Mouse (Mus musculus): ENCODE data around the gene S100a4.

S100a4 gene

DNA sequence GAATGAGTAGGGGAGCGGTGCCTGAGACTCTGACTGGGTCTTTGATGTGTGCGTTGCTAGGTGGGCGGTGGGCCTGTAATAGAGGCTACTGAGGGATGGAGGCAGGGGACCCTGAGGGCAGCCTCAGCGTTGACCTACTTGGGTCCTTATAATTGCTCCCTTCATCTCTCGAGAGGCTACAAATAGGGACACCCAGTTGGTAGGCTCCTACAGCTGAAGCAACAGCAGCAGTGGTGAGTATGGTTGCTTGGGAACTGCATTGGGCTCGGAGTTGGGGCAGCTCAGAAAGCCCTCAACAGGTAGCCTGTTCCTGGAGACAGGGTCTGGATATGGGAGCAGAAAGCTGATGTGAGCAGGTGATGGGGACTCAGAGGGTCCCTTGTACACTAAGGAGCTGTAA lies 3.5 kb upstream of the S100a4 start:
- DNase-seq (ENCODE audit: low spot score) = no peak

DNA sequence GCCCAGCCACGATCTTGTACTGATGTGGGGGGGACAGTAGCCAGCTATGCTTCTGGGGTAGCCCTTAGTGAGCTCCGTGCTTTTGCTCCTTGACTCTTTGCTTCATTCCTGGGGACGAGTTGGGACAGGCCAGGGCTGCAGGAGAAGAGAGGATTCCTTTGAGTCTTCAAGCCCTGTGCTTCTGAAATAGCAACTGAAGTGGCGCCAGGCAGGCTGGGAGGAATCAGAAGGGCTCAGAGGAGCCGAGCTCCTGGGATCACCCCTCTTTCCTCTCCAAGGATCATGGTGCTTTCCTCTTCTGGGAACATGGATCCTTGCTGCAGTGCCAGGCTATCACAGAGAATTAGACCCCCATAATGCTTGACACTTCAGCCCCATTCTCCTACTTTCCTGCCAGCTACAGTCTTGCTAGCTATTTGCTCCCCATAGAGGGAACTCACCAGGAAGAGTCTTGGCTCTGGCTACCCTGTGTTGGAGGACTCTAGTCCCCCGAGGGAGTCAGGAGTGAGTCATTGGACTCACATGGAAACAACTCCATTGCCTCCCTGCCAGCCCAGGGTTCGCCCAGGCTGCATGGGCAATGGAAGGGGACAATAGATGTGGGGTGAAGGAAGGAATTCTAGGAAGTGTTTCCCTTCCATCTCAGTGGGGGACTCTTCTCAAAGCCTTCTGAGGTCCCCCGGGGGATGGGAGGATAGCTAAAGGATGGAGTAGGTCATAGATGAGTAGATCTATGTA lies 2.9 kb upstream of the S100a4 start:
- DNase-seq (ENCODE audit: low spot score) = no peak

DNA sequence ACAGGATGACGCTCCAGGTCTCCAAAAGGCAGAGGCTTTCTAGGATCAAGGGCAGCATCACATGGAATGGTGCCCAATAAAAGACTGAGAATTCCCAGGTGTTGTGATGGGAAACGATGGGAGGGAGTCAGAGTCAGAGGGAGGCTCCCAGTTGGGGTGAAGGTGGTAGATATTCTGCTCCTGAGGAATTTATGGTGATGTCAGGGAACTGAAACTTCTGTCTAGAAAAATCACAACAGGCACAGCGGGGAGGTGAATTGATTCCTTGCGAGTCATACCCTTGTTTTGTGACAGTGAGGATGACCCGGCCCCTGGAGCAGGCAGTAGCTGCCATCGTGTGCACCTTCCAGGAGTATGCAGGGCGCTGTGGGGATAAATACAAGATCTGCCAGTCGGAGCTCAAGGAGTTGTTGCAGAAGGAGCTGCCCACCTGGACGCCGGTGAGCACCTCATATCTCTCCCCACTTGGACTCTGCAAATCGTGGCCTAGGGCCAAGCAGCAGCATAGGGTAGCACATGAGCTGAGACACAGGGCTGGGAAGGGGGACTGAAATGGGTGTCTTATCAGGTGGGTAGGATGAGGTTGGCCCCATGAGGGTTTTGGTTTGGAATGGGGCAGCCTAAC lies 2.0 kb upstream of the S100a4 start, which contains the start of gene Gm42674:
Gm42674 (plus strand) TSS at position 419 of the 625 bp plus-strand sequence.
- DNase-seq (ENCODE audit: low spot score) = no peak

DNA sequence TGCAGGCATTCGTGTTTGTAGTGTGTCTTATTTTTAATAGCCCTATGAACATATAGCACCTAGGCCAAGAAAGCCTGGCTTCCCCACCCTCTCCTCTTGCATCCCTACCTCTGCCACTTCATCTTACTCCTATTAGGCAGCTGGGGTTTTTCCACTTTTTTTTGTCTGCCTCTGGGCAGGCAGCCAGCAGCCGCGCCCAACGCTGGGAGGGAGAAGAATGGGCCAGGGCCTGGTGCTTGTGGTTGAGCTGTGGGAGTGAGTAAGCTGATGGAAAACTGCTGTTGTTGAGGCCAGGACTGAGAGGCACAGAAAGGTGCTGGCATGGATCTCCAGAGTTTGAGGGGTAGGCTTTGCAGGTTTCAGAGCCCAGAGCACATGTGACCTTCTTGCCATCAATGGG lies 845 bp downstream of the S100a4 start:
- DNase-seq (ENCODE audit: low spot score) = peak; percentile 86

DNA sequence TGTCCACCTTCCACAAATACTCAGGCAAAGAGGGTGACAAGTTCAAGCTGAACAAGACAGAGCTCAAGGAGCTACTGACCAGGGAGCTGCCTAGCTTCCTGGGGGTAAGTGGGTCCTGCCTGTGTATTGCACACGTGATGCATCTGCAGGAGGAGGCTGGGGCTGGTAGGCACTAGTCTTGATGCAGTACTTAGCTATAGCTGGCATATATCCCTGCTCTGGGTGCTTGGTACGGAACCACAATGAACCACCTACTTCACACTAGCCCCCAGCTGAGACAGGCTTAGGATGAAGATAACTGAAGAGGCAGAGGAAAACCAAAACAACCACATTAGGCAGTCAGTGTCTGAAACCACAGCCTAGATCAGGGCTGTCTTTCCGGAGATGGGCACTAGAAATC lies 1.5 kb downstream of the S100a4 start:
- no peak for DNase-seq (ENCODE audit: low spot score)

DNA sequence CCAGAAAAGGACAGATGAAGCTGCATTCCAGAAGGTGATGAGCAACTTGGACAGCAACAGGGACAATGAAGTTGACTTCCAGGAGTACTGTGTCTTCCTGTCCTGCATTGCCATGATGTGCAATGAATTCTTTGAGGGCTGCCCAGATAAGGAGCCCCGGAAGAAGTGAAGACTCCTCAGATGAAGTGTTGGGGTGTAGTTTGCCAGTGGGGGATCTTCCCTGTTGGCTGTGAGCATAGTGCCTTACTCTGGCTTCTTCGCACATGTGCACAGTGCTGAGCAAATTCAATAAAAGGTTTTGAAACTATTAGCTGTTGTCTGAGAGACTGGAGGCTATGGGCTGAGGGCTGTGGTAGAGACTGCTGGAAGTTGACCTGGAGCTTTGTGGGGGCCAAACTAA lies 2.2 kb downstream of the S100a4 start:
- no peak for DNase-seq (ENCODE audit: low spot score)

DNA sequence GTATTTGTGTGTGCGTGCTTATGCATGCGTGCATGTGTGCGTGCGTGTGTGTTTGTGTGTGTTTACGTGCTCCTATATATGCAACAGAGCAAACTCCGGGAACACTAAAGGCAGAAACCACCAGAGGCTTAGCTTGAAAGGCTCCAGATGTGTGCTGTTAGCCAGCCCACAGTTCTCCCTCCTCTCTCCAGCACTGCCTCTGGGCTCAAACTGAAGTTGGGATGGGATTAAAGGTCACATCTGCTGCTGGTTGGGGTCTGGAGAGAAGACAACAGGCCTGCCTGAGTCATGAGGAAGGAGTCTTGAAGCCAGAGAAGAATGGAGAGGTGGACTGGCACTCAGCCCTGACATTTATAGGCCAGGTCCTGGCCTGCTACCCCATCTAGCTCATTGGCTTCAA lies 2.6 kb downstream of the S100a4 start:
- DNase-seq (ENCODE audit: low spot score) = no peak

DNA sequence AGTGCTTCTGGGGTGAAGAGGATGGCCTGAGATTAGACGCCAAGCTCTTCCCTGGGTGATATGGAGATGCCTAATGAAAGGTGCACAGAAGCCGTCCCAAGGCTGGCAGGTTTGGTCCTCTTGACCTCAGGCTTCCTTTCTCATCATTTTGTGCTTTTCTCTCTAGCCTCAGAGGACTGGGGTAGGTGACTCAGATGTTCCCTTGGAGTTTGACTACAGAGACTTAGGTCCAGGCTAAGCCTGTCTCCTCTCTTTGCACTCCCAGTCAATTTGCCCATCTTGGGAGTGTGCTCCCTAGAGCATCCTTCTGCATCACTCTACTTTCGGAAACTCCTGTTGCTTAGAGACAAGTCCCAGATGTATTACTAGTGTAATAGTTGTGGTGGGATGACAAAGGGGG lies 3.8 kb downstream of the S100a4 start:
- DNase-seq (ENCODE audit: low spot score) = no peak

DNA sequence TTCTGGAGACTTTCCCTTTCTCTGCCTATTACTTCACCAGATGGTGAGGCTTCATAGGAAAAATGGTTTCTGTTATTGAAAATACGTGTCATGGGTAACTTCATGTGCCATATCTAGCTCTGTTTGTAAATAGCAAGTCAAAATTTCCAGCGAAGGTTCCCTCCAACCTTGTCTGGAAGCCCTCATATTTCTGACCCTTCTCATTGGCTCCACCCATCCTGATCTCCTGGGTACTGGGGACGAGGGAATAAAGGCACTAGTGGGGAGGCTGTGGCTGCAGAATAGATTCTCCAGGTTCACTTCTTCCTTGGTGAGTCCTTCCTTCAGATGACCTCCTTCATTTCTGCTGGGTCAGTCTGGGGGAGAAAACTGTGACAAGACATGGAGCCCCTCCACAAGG lies 4.7 kb downstream of the S100a4 start, which contains the start of gene S100a5:
S100a5 (plus strand) TSS at position 301 of the 400 bp plus-strand sequence.
- no peak for DNase-seq (ENCODE audit: low spot score)

DNA sequence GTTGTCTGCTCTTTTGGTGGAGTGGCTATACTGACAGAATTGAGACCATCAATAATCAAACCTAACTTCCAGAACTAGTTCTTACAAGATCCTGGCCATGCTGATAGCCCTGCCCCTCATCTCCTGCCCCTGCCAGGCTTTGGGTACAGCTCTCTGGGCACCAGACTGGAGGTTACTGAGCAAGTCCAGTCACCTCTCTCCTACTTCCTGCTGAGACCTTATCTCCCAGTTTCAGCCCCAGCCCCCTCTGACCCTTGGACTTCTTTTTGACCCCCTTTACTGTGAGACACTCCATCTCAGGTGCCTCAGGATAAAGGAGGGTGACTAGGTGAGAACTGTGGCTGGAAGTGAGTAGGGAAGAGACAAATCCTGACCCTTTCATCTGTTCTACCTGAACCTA lies 5.5 kb downstream of the S100a4 start:
- DNase-seq (ENCODE audit: low spot score) = no peak

DNA sequence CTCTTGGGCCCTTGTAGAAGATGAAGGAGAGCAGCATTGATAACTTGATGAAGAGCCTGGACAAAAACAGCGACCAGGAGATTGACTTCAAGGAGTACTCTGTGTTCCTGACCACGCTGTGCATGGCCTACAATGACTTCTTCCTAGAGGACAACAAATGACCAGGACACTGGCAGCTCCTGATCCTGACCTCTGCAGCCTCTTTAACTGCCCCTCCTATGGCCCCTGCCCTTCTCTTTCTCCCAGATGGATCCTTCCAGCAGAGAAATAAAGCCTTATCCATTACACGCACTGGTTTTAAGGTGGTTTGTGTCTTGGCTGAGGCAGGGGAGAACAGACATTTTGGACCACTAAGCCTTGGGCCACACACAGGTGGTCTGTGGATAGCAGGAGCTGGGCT lies 7.9 kb downstream of the S100a4 start:
- DNase-seq (ENCODE audit: low spot score) = no peak

DNA sequence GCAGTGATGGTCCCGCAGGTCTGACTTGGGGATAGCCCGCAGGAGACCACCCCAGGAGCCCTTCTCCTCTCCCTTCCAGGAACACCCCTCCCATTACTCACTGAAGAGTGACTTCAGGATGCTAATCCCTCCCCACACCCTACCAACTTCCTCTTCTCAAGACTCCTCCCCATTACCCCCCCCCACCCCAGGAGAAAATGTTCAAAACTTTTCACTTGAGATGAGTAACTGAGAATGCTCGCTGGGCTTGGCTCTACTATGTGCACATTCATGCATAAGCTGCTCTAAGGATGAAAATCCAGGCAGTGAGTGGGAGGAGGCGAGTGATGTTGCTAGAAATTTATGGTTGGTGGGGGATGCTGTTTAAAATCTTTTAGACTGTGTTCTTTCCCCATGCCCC lies 8.5 kb downstream of the S100a4 start:
- no peak for DNase-seq (ENCODE audit: low spot score)

DNA sequence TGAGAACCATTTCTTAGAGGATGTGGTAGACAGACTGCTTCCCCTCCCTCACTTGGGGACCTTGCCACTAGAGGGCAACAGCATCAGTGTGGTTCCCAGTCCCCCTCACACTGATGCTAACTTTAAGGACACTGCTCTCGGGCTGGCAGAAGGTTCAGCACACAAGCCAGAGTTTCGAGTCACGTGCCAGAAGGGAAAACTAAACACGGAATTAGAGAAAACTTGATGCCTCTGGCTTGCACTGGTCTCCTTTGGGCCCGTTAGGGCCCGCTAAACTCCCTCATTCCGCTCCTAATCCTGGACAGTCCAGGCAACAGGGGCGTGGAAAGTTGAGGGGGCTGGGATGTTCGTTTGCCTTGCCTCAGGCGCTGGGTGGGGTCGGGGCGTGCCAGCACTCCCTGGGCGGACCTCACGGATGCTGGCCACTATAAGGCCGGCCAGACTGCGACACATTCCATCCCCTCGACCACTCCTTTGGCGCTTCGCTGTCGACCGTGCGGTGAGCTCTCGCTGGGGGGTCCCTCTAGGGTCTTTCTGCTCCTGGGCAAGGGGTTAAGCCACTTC lies 9.2 kb downstream of the S100a4 start, which contains the start of gene S100a6:
S100a6 (plus strand) TSS at position 155 of the 564 bp plus-strand sequence.
- DNase-seq (ENCODE audit: low spot score) = peak; percentile 51

DNA sequence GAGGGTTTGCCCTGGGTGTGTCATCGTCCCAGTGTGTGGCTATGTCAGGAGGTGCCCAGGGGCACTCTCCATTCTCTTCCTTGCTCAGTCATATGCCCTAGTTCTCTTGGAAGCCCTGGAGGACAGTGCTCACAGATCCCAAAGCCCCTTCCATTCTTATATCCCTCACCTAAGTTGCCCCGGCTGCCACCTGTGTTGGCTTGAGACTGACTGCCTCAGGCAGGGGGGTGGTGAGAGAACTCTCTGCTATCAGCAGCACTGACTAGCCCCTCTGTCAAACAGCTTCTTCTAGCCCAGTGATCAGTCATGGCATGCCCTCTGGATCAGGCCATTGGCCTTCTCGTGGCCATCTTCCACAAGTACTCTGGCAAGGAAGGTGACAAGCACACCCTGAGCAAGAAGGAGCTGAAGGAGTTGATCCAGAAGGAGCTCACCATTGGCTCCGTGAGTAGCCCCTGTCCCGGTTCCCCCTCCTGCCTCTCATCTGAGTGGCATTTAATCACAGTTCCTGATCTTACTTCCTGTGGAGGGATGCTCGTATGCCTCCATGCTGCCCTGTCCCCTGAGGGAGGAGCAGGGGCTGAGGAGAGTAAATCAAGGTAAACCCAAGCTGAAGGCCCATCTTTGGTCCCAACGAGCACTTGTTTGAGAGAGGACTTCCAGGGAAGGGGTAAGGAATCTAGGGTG lies 10.0 kb downstream of the S100a4 start:
- no peak for DNase-seq (ENCODE audit: low spot score)

DNA sequence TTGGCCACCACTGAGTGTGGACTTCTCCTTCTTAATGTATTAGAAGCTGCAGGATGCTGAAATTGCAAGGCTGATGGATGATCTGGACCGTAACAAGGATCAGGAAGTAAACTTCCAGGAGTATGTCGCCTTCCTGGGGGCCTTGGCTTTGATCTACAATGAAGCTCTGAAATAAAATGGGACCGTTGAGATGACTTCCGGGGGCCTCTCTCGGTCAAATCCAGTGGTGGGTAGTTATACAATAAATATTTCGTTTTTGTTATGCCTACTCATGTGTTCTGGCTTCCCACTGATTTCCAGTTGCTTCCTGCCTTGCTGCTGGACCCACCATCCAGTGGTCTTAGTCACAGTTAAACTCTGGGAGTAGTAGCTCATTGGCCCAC lies 10.6 kb downstream of the S100a4 start:
- DNase-seq (ENCODE audit: low spot score) = no peak

DNA sequence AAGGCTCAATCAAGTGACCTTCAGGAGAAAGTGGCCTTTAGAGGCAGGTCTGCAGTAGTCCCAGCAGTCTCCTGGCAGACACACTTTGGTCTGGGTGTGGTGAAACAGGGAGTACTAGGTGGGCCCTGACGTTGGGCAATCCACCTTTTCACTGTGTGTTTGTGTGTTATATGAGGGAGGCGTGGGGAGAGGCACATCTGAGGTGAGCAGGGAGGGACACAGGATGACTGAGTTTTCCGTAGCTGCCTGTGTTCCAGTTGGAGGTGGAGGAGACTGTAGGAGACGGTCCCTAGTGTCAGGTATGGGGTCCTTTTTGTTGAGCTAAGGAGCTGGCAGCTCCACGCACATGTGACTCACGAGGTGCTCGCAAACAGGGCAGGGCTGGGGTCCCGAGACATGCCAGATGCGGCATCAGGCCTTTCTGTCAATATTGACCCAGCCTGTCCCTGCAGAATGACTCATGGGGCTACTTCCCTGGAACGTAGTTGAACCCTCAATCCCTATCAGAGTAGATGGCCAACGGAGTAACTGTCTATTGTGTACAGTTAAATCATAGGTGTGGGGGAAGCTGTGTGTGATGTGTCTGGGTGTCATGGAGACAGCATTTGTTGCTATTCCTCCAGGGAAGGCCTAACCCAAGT lies 11.2 kb downstream of the S100a4 start:
- no peak for DNase-seq (ENCODE audit: low spot score)

DNA sequence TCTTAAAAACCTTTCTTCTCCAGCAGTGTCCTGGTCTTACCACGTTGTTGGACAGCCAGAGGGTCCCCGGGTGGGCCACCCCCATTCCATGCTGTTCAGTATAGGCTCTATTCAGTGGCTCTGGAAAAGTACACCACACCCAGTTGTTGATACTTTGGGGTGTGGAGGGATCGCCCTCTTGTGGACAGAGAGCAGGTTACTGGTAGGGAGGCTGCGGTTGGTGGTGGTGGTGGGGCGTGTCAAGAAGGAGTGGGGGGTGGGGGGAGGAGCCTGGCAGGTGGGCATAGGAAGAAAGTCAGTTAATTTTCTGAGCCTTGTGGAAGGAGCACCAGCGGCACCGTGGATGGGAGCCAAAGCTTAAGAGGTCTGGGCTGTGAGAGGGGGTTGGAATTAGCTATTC lies 11.8 kb downstream of the S100a4 start:
- DNase-seq (ENCODE audit: low spot score) = peak; percentile 69

DNA sequence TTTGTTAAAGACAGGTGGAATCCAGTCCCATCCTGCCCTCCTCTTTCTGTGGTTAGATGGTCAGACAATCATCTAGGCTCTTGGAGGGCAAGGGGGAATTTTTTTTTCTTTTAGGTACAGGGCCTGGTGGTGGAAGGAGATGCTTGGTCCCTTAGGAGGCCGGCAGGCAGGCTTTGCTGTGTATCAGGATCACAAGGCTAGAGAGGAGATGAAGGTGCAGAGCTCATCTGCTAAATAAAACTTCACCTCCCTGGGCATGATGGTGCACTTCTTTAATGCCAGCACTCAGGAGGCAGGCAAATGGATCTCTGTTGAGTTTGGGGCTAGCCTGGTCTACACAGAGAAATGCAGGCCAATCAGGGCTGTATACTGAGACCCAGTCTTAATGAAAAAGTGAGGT lies 12.3 kb downstream of the S100a4 start:
- DNase-seq (ENCODE audit: low spot score) = no peak

DNA sequence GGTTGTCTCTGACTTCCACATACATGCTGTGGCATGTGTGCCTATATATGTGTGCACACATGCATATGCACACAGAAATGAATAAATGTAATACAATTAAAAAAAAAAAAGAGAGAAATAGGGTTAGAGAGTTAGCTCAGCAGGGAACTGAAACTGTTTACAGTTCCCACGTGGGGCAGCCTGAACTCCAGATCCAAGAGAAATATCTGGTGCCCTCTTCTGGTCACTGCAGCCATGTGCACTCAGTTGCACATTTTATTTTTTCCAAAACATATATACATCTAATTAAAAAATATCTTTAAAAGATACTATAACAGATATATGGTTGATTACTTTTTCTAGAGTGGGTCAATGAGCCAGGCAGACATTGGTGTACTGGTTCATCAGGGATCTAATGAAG lies 14.0 kb downstream of the S100a4 start:
- no peak for DNase-seq (ENCODE audit: low spot score)

DNA sequence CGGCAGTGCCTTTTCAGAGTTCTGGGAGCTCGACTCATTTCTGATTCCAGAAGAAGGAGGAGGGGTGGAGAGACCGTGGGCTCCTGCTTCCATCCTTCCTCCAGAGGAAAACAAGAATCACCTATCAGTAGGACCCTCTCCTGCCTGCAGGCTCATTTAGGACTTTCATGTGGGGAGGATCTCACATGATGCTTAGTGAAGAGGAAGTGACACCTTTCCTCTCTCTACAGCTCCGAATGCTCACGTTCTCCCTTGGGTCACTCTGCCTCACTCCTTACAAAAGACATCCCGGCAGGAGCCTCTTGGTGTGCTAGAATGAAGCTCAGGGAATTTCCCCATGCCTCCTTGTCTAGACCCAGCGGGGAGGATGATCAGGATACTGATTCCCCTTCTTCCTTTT lies 18.0 kb downstream of the S100a4 start:
- DNase-seq (ENCODE audit: low spot score) = no peak

DNA sequence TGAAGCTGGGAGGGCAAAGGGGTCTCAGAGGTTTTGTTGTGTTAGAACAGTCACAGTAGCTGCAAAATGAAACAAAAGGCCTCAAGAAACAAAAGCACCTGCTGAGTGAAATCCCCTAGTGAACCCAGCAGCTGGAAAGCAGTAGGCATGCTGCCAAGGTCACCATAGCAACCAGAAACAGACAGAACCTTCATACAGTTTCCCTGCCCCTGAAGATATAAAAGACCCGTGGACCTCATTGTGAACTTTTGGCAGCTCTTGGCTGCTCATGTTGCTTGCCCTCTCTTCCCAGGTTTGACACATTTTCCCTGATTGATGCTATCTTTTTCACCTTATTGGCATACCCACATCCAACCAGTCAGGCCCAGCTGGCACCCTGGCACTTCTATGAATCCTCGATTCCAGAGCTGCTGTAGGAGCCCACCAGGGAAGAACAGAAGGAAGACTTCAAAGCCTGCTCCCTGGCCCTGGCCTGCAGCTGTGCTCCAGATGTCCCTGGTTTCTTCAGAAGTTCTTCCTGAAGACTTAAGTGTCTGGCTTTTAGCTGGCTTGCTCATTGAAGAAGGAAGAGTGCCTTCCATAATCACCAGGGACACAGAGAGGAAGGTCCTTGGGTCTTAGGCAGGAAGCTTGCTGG lies 20.0 kb downstream of the S100a4 start:
- DNase-seq (ENCODE audit: low spot score) = peak; percentile 77

DNA sequence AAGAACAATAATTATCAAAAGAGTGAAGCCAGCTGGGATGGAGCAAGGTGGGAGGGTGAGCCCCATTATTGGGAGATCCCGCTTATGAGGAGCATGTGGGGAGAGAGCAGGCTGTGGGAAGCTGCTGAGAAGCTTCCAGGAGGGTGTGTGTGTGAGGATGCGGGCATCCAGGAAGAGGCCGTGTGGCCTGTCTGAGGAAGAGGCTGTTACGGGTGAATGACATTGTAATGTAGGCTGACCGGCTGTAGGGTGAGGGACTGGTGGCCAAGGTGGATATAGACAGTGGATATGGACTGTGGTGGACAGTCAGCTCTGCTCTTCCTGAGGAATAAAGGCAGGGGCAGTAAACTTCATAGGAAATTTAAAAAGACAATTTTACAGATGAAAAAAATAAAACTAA lies 21.9 kb downstream of the S100a4 start:
- no peak for DNase-seq (ENCODE audit: low spot score)
